Mouse (Mus musculus) hindbrain, embryonic 14.5 days (tissue): ENCODE results near the gene Fga. TPM values are rescaled to one million over a fixed set of nuclear protein-coding genes. Genes with fewer than 3 reads are reported as not detected.

ENCODE experiments used
- ATAC-seq: fragments of 200-750 bp; cut with Nextera tagmentation; 2 replicates; pipeline ENCODE4 v1.8.0; 2017; ENCODE audit warnings: moderate number of reproducible peaks, mild to moderate bottlenecking, moderate TSS enrichment, moderate library complexity; ENCODE audit not compliant: low FRiP score
- DNase-seq: peaks from one replicate; pipeline ENCODE4 v3.0.0-alpha.2; 2015; ENCODE audit warnings: low spot score
- H3K27ac ChIP-seq: fragments of 300-500 bp; sonication (generic); 2 replicates; pipeline ENCODE4 v1.5.1; 2014; ENCODE audit warnings: mild to moderate bottlenecking, moderate library complexity
- H3K27me3 ChIP-seq: fragments of 300-500 bp; sonication (generic); 2 replicates; pipeline ENCODE4 v1.6.1; 2014; ENCODE audit warnings: mild to moderate bottlenecking, low read length, mixed read lengths; ENCODE audit not compliant: control insufficient read depth, insufficient read depth
- H3K36me3 ChIP-seq: fragments of 300-500 bp; sonication (generic); replicated peaks from 2 replicates; pipeline ENCODE4 v1.6.1; 2014; ENCODE audit not compliant: control insufficient read depth, insufficient read depth
- H3K4me1 ChIP-seq: fragments of 300-500 bp; sonication (generic); replicated peaks from 2 replicates; pipeline ENCODE4 v1.6.1; 2014; ENCODE audit warnings: antibody characterized with exemption, low read length, mixed read lengths; ENCODE audit not compliant: control insufficient read depth, insufficient read depth
- H3K4me2 ChIP-seq: fragments of 300-500 bp; sonication (generic); replicated peaks from 2 replicates; pipeline ENCODE4 v1.6.1; 2014; ENCODE audit warnings: mild to moderate bottlenecking, moderate library complexity
- H3K4me3 ChIP-seq: fragments of 300-500 bp; sonication (generic); replicated peaks from 2 replicates; pipeline ENCODE4 v1.5.1; 2014; ENCODE audit warnings: mild to moderate bottlenecking, low read length
- H3K9ac ChIP-seq: fragments of 300-500 bp; sonication (generic); 2 replicates; pipeline ENCODE4 v1.6.1; 2014
- H3K9me3 ChIP-seq: fragments of 300-500 bp; sonication (generic); 2 replicates; pipeline ENCODE4 v1.6.1; 2016; ENCODE audit warnings: low read length; ENCODE audit not compliant: control insufficient read depth
- whole genome bisulfite sequencing: fragments of 180-500 bp; shearing (Covaris S2); extraction: QIAGEN DNeasy Blood & Tissue Kit; methylation state at CpG from one replicate; pipeline ENCODE4 v1.1.7; 2014; 5-methylcytosine and 5-hydroxymethylcytosine counted together
- polyA plus RNA-seq: library from polyadenylated mRNA; unstranded; fragments of >200 nt; fragmentation: Nextera tagmentation; extraction: Ambion mirVana; gene quantifications from 2 replicates; pipeline ENCODE4 v1.2.1, GENCODE M21; 2014

Fga gene
- polyA plus RNA-seq, 1 experiment from 2014 or later, result not detected

GRCm38 (mm10) chr3:83016236-83016635, 9.6 kb upstream of the Fga start:
- Histone ChIP-seq H3K4me3 (no peak overlapping the region), H3K36me3 (no peaks in the 10 kb centered on the region), H3K27ac (no peak overlapping the region), H3K27me3 (no peaks in the 10 kb centered on the region), H3K4me2 (no peak overlapping the region), H3K9me3 (no peaks in the 10 kb centered on the region), H3K4me1 (0 out of 2 replicates have a peak, but pooled peaks cover 4% of the 10 kb centered on the region), H3K9ac (no peak overlapping the region)
- WGBS, result 74% methylated on average over 1 of the region's 1 CpGs
- ATAC-seq (no peak), DNase-seq (no peak)

GRCm38 (mm10) chr3:83020387-83020786, 5.5 kb upstream of the Fga start:
- 88% methylated on average over 2 of the region's 2 CpGs for WGBS
- H3K4me2 ChIP-seq, result no peak overlapping the region
- ATAC-seq, result no peak

GRCm38 (mm10) chr3:83021176-83021575, 4.7 kb upstream of the Fga start:
- H3K4me3 ChIP-seq, result no peak overlapping the region
- no peak overlapping the region for H3K27ac ChIP-seq
- no peaks in the 10 kb centered on the region for H3K27me3 ChIP-seq
- no peaks in the 10 kb centered on the region for H3K36me3 ChIP-seq
- ATAC-seq (no peak), DNase-seq (no peak)
- H3K4me2 ChIP-seq, result no peak overlapping the region
- no peak overlapping the region for H3K9ac ChIP-seq
- WGBS, result 92% methylated on average over 5 of the region's 5 CpGs
- H3K9me3 ChIP-seq, result no peaks in the 10 kb centered on the region
- no peaks in the 10 kb centered on the region for H3K4me1 ChIP-seq

More at GRCm38 (mm10) chr3:83020387-83020786, 5.5 kb upstream of the Fga start:
- DNase-seq, result no peak
- Histone ChIP-seq H3K9ac (no peak overlapping the region), H3K27ac (no peak overlapping the region), H3K4me3 (no peak overlapping the region), H3K36me3 (no peaks in the 10 kb centered on the region), H3K4me1 (no peaks in the 10 kb centered on the region), H3K27me3 (no peaks in the 10 kb centered on the region), H3K9me3 (no peaks in the 10 kb centered on the region)

- no peak overlapping the region for H3K4me2 ChIP-seq
- H3K9ac ChIP-seq, result no peak overlapping the region
- H3K36me3 ChIP-seq, result no peaks in the 10 kb centered on the region
- H3K27ac ChIP-seq, result no peak overlapping the region
- H3K4me1 ChIP-seq, result no peaks in the 10 kb centered on the region
- H3K9me3 ChIP-seq, result no peaks in the 10 kb centered on the region
- ATAC-seq, result no peak
- no peak for DNase-seq
- no peaks in the 10 kb centered on the region for H3K27me3 ChIP-seq
- H3K4me3 ChIP-seq, result no peak overlapping the region
- 67% methylated on average over 6 of the region's 6 CpGs for WGBS
These were observed 840 bp upstream of the Fga start for GRCm38 (mm10) chr3:83025036-83025435.

GRCm38 (mm10) chr3:83027546-83028251, 1.8 kb downstream of the Fga start:
- Histone ChIP-seq H3K27me3 (no peaks in the 10 kb centered on the region), H3K4me1 (no peaks in the 10 kb centered on the region), H3K9ac (no peak overlapping the region), H3K9me3 (no peaks in the 10 kb centered on the region), H3K4me2 (no peak overlapping the region), H3K4me3 (no peak overlapping the region), H3K36me3 (no peaks in the 10 kb centered on the region), H3K27ac (no peak overlapping the region)
- DNase-seq (no peak), ATAC-seq (no peak)
- 88% methylated on average over 9 of the region's 9 CpGs for WGBS

- H3K4me1 ChIP-seq, result no peaks in the 10 kb centered on the region
- H3K27ac ChIP-seq, result no peak overlapping the region
- no peaks in the 10 kb centered on the region for H3K9me3 ChIP-seq
- WGBS, result 84% methylated on average over 4 of the region's 4 CpGs
- no peak overlapping the region for H3K4me3 ChIP-seq
- H3K9ac ChIP-seq, result no peak overlapping the region
- ATAC-seq (no peak), DNase-seq (no peak)
- H3K36me3 ChIP-seq, result no peaks in the 10 kb centered on the region
- no peak overlapping the region for H3K4me2 ChIP-seq
- H3K27me3 ChIP-seq, result no peaks in the 10 kb centered on the region
These were observed 4.5 kb downstream of the Fga start for GRCm38 (mm10) chr3:83030331-83030730.

DNA sequence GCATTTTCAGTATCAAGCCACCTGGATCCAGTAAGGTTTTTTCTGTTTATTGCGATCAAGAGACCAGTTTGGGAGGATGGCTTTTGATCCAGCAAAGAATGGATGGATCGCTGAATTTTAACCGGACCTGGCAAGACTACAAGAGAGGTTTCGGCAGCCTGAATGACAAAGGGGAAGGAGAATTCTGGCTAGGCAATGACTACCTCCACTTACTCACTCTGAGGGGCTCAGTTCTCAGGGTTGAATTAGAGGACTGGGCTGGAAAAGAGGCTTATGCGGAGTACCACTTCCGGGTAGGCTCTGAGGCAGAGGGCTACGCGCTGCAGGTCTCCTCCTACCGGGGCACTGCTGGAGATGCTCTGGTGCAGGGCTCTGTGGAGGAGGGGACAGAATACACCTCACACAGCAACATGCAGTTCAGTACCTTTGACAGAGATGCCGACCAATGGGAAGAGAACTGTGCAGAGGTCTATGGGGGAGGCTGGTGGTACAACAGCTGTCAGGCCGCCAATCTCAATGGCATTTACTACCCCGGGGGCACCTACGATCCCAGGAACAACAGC, 7.0 kb downstream of the Fga start:
- DNase-seq (no peak), ATAC-seq (no peak)
- no peaks in the 10 kb centered on the region for H3K4me1 ChIP-seq

DNA sequence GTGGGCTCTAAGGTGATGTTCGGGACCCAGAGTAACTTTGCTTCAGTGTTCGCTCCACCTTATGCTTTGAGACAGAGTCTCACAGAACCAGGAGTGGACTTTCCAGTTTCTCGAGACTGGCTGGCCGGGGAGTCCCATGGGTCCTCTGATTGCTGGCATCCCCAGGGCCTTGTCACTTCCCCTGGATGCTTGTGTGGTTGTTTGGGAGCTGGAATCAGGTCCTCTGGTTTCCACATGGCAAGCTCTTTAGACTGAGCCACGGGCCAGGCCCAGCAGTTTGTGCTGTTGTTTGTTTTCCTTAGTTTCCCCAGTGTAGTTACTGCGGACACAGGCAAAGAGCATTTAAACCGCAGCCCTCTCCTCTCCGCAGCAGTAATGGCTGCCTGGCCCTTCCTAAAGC, 7.9 kb downstream of the Fga start:
- H3K36me3 ChIP-seq, result no peaks in the 10 kb centered on the region
- H3K27me3 ChIP-seq, result no peaks in the 10 kb centered on the region
- H3K27ac ChIP-seq, result no peak overlapping the region
- no peaks in the 10 kb centered on the region for H3K9me3 ChIP-seq
- H3K9ac ChIP-seq, result no peak overlapping the region
- 86% methylated on average over 8 of the region's 8 CpGs for WGBS
- H3K4me1 ChIP-seq, result no peaks in the 10 kb centered on the region
- no peak overlapping the region for H3K4me3 ChIP-seq
- DNase-seq, result no peak
- no peak for ATAC-seq
- no peak overlapping the region for H3K4me2 ChIP-seq

More for the DNA sequence above, 7.0 kb downstream of the Fga start:
- H3K9ac ChIP-seq, result no peak overlapping the region
- no peaks in the 10 kb centered on the region for H3K36me3 ChIP-seq
- WGBS, result 45% methylated on average over 13 of the region's 13 CpGs
- peak overlapping the region; percentile 5; the same call in 1 of the 2 replicates for H3K4me3 ChIP-seq
- peak overlapping the region; percentile 35 for H3K4me2 ChIP-seq
- H3K9me3 ChIP-seq, result no peaks in the 10 kb centered on the region
- H3K27me3 ChIP-seq, result no peaks in the 10 kb centered on the region
- H3K27ac ChIP-seq, result no peak overlapping the region

GRCm38 (mm10) chr3:83038865-83039264, 13.0 kb downstream of the Fga start:
- no peak overlapping the region for H3K9ac ChIP-seq
- no peaks in the 10 kb centered on the region for H3K4me1 ChIP-seq
- no peaks in the 10 kb centered on the region for H3K36me3 ChIP-seq
- DNase-seq (no peak), ATAC-seq (no peak)
- H3K4me3 ChIP-seq, result no peak overlapping the region
- no peaks in the 10 kb centered on the region for H3K9me3 ChIP-seq
- no peak overlapping the region for H3K27ac ChIP-seq
- WGBS, result 81% methylated on average over 2 of the region's 2 CpGs
- H3K27me3 ChIP-seq, result no peaks in the 10 kb centered on the region
- H3K4me2 ChIP-seq, result no peak overlapping the region
